Mouse (Mus musculus): ENCODE results near the gene Mup14.
"Not testable (repeated sequence)": the region's sequence is repeated elsewhere in the genome, so short reads cannot be mapped to it uniquely, and the experiment has no call there.

DNA sequence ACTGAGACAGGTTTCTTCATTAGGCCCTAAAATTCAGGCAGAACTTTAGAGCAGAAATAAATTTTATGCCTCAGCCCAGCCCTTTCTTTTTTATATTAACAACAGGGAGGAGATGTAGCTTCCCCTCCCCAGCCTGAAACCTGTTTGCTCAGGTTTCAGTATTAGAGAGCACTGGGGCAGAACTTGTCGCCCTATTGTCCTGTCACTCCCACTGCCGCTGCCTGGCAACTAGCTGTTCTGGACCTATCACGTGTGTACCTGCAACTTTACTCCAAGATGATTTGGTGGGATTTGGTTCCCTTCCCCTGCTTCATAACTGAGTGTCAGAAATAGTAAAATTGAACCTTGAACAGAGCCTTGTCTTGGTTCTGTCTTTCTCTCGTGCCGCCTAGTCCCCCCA, 34.3 kb upstream of the Mup14 start:
- not testable (repeated sequence) for TF ChIP-seq CTCF (IDR thresholded peaks at IDR 0.05; ENCODE audit: low read depth, low read length); POLR2A (IDR thresholded peaks at IDR 0.05; ENCODE audit: borderline replicate concordance, low read depth, low read length)
